Mouse (Mus musculus) heart, postnatal 10 days (tissue): Measurements from ENCODE around the gene Lmntd2. TPM values are rescaled to one million over a fixed set of nuclear protein-coding genes. Genes with fewer than 3 reads are reported as not detected.

Experiments
- DNase-seq, 2 experiments: peaks; one replicate each; pipeline ENCODE4 v3.0.0; 2021
- intact Hi-C: fragments of 180-260 bp; cut with DNase I; formaldehyde crosslinking; loops from one replicate; pipeline ENCODE4 v1.15.1; 2025
- total RNA-seq, 2 experiments: library from RNA; stranded (reverse); gene quantifications; 2 replicates each; pipeline ENCODE4 v1.2.3; 2021

The Lmntd2 gene
- total RNA-seq, 2 experiments from 2014 or later, result not detected

DNA sequence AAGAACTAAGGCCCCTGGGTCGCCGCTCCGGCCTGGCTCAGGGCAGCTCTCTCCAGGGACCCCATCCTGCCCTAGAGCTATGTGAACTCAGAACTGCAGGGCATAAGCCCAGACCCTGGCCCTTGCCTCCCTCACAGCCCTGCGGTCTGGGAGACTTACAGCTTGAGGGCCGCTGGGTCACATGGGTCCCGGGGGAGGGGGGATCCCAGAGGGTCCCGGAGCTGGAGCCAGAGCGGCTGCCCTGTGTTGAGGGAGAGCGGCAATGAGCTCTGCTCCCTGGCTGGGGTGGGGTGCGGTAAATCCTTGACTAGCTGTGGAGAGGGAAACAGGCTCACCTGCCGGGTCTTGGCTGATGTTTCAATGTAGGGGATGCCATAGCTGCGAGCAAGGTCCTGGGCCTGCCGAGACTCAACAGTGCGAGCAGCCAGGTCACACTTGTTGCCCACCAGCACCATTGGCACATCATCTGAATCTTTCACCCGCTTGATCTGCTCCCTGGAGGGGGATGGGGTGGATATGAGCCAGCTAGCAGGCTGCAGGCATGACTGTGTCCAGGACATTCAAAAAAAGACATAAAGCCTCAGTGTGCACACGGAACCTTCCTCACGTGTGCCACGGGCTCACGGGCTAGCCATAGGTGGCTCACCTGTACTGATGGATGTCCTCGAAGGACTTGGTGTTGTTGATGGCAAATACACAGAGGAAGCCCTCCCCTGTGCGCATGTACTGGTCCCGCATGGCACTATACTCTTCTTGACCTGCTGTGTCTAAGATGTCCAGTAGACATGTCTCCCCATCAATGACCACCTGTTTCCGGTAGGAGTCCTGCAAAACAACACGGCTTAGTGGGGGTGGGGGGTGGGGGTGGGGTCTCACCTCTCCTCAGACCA lies 21.8 kb downstream of the Lmntd2 start:
- DNase-seq, result no peak
- intact Hi-C loops, result loop anchor here (5.0 kb wide), 2 partner anchors 245 to 335 kb away; partner anchors contain the start of genes Bet1l, Gm45785 and Ric8a

- intact Hi-C loops, result loop anchor here (5.0 kb wide), 2 partner anchors 244 to 334 kb away; partner anchors contain the start of genes Bet1l, Gm45785 and Ric8a
Measured at GRCm38 (mm10) chr7:141191036-141191435, 22.8 kb downstream of the Lmntd2 start.

GRCm38 (mm10) chr7:141190220-141190619 lies 23.7 kb downstream of the Lmntd2 start:
- DNase-seq, result no peak
- intact Hi-C loops, result loop anchor here (5.0 kb wide), 2 partner anchors 243 to 333 kb away; partner anchors contain the start of genes Bet1l, Gm45785 and Ric8a

More at GRCm38 (mm10) chr7:141191036-141191435, 22.8 kb downstream of the Lmntd2 start:
- DNase-seq, result peak in 1 of 2 experiments; percentile 42

DNA sequence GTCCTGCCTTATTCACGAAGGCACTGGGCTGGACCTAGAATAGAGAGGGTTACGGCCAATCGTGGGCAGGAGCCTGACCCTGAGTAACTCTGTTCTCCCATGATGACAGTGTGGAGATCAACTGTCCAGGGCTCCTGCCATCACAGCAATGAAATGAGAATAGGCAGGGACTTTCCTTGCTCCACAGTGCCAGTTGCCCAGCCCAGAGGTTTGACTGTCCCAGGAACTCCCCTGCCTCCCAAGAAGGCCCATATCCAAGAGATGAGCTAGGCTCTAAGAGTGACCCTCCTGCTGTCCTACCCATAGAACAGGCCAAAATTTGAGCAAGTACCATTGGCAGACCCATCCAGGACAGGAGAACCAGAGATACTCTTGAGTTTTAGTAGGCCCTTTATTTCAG lies 25.1 kb downstream of the Lmntd2 start:
- no peak for DNase-seq
- intact Hi-C loops, result no loop called here

GRCm38 (mm10) chr7:141188194-141188593 lies 25.7 kb downstream of the Lmntd2 start:
- intact Hi-C loops, result no loop called here
- no peak for DNase-seq

DNA sequence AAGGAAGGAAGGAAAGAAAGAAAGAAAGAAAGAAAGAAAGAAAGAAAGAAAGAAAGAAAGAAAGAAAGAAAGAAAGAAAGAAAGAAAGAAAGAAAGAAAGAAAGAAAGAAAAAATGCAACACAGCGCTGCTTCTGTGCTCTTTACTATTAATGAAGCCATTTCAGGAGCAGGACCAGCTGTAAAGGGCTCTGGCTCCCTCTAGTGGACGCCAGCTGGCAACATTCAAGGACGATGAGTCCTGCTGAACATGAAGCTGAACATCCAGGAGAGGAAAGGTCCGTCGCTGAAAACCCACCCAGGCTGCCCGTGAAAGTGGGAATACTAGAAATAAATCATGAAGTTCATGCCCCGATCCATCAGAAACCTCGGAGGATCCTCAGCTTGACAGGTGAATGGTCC lies 37.7 kb downstream of the Lmntd2 start:
- intact Hi-C loops, result loop anchor here (1.0 to 5.0 kb wide), 5 partner anchors 84 to 267 kb away; partner anchors contain the start of genes Gm45717 and Ifitm2
- peak; percentile 87 to 92 for DNase-seq

GRCm38 (mm10) chr7:141175068-141175467 lies 38.8 kb downstream of the Lmntd2 start:
- no peak for DNase-seq
- intact Hi-C loops, result loop anchor here (2.0 to 5.0 kb wide), 3 partner anchors 103 to 218 kb away; partner anchors contain the start of genes Gm45717 and Ifitm2

DNA sequence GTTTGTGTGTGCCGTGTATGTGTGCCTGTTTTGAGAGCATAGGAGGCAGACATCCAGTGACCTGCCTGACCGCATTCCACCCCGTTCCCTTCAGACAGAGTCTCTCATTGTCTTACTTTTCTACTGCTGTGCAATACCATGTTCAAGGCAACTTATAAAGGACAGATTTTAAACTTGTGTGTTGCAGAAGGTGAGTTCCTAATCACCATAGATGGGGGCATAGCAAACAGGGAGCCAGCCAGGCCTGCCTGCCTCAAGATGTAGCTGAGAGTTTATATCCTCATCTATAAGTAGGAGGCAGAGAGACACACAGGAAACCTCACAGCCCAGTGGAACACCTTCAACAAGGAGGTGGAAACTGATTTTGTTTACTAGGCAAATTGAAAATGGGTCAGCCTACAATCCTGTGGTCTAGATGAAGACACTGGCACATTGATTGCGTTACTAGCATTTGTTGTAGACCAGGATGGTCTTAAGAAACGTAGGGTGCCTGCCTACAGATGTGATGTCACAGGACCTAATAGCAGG lies 40.5 kb downstream of the Lmntd2 start:
- intact Hi-C loops, result loop anchor here (2.0 to 5.0 kb wide), 2 partner anchors 43 to 316 kb away; partner anchors contain the start of genes Bet1l, Gm45785 and Ric8a
- DNase-seq, result no peak

- intact Hi-C loops, result loop anchor here (2.0 to 5.0 kb wide), 2 partner anchors 42 to 315 kb away; partner anchors contain the start of genes Bet1l, Gm45785 and Ric8a
Measured at GRCm38 (mm10) chr7:141172116-141173006, 41.5 kb downstream of the Lmntd2 start, which contains the start of gene Rnh1. Gene Rnh1 (minus strand): TSS chr7:141172857.

DNA sequence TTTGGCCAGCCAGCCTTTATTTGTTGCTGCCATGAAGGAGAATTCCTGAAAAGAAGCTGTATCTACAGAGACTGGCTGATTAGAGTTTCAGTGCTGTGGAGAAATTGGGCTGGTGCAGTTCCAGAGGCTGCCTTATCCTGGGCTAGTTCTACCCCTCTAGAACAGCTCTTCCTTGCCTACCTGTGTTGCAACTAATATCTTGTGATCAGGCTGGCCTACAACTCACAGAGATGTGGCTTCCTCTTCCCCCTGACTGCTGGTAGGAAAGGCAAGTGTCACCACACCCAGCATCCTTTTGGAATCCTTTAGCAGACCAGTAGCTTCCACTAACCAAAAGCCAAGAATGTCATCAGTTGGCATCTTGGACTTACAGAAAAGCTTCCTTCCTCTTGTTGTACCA lies 44.0 kb downstream of the Lmntd2 start:
- intact Hi-C loops, result loop anchor here (5.0 kb wide), 1 partner anchor 313 kb away; the partner anchor contains the start of genes Bet1l, Gm45785 and Ric8a
- DNase-seq, result no peak

More at GRCm38 (mm10) chr7:141172116-141173006, 41.5 kb downstream of the Lmntd2 start, which contains the start of gene Rnh1:
- peak; percentile 94 for DNase-seq

GRCm38 (mm10) chr7:141169300-141169699 lies 44.6 kb downstream of the Lmntd2 start:
- intact Hi-C loops, result no loop called here
- DNase-seq, result no peak

- peak; percentile 74 for DNase-seq
- intact Hi-C loops, result no loop called here
Measured at GRCm38 (mm10) chr7:141168518-141168953, 45.3 kb downstream of the Lmntd2 start.

DNA sequence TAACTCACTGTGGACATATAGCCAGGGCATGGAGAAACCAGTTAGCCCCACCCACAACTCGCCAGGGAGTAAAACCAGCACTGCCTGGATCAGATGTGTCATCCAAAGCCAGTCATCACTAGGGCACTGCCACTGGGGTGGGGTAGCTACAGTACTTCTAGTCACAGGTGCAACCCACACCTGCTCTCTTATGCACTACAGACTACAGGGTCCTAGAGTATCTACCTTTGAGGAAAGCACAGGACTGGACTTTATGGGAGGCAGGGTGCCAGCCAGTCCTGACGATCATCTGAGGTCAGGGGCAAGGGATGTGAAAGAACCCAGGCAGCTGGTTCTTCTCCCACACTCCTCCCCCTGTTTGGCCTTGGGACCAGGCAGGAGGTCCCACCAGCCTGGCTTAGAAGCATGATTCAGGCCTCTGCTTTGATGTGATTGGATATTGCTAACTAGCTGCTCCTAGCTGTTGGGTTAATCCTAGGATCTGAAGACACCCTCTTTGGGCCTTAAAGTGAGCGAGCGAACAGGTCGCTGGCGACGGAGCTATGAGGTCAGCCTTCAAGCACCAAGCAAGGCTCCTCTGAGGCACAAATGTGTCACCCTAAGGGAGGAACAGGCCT lies 45.9 kb downstream of the Lmntd2 start:
- peak; percentile 56 to 69 for DNase-seq
- intact Hi-C loops, result no loop called here

DNA sequence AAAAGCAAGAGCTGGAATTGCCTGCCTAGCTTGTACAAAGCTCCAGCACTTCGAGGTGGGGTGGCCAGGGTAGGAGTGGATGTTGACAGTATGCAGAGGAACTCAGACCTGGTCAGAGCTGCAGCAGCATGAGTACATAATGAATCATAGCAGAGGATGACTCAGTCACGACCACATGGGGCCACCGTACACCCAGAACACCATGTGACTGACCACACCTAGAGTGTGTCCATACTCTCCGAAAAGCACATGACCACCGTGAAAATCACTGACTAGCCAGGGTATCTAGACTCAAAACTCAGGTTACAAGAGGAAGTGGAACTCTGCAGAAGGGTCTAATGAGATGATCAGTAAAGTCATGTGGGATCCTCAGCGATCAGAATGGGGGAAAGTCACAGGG lies 49.0 kb downstream of the Lmntd2 start:
- DNase-seq, result peak; percentile 17 to 25
- intact Hi-C loops, result no loop called here

GRCm38 (mm10) chr7:141164397-141164796 lies 49.5 kb downstream of the Lmntd2 start:
- intact Hi-C loops, result no loop called here
- DNase-seq, result no peak
